Mouse (Mus musculus) ES-Bruce4 (cell line): Measurements from ENCODE around the gene Rfxank. TPM values are rescaled to one million over a fixed set of nuclear protein-coding genes. Genes with fewer than 3 reads are reported as not detected.

ENCODE experiments used
- H3K27ac ChIP-seq: 2 replicates; pipeline ENCODE4 v1.5.1; 2012; ENCODE audit warnings: low read length, inconsistent platforms; ENCODE audit not compliant: insufficient read depth
- H3K27me3 ChIP-seq: 2 replicates; pipeline ENCODE4 v1.6.1; 2012; ENCODE audit warnings: mild to moderate bottlenecking, low read length, inconsistent platforms; ENCODE audit not compliant: control insufficient read depth, poor library complexity, insufficient read depth, severe bottlenecking
- H3K36me3 ChIP-seq: 2 replicates; pipeline ENCODE4 v1.6.1; 2012; ENCODE audit warnings: inconsistent platforms, mild to moderate bottlenecking, low read length, moderate library complexity; ENCODE audit not compliant: control insufficient read depth, poor library complexity, insufficient read depth, severe bottlenecking
- H3K4me1 ChIP-seq: one replicate; pipeline ENCODE4 v1.8.1; 2011; ENCODE audit warnings: low read length; ENCODE audit not compliant: control insufficient read depth, insufficient read depth
- H3K4me3 ChIP-seq: 2 replicates; pipeline ENCODE4 v1.5.1; 2011; ENCODE audit warnings: low read depth, mild to moderate bottlenecking, low read length
- H3K9ac ChIP-seq: 2 replicates; pipeline ENCODE4 v1.6.1; 2012; ENCODE audit warnings: low read depth, mild to moderate bottlenecking, inconsistent platforms; ENCODE audit not compliant: poor library complexity, severe bottlenecking
- H3K9me3 ChIP-seq: replicated peaks from 2 replicates; pipeline ENCODE4 v1.6.1; 2012; ENCODE audit warnings: mild to moderate bottlenecking, low read length, inconsistent platforms; ENCODE audit not compliant: control insufficient read depth, poor library complexity, insufficient read depth, severe bottlenecking
- CTCF ChIP-seq: IDR thresholded peaks from one replicate; pipeline ENCODE4 v1.8.1; 2011; ENCODE audit warnings: low read depth, low read length
- EP300 ChIP-seq: IDR thresholded peaks from 2 replicates; pipeline ENCODE4 v1.6.1; 2011; ENCODE audit warnings: low read depth, low read length; ENCODE audit not compliant: insufficient read depth
- POLR2A ChIP-seq: IDR thresholded peaks from one replicate; pipeline ENCODE4 v1.8.1; 2011; ENCODE audit warnings: low read length; ENCODE audit not compliant: insufficient read depth
- polyA plus RNA-seq: library from polyadenylated mRNA; stranded (reverse); fragments of >200 nt; gene quantifications from 2 replicates; pipeline ENCODE4 v1.2.4, GENCODE M21; 2011; ENCODE audit warnings: low read depth; ENCODE audit not compliant: missing spikeins, insufficient read depth, insufficient read length

Rfxank gene
- polyA plus RNA-seq, 1 experiment = 8.2 TPM

DNA sequence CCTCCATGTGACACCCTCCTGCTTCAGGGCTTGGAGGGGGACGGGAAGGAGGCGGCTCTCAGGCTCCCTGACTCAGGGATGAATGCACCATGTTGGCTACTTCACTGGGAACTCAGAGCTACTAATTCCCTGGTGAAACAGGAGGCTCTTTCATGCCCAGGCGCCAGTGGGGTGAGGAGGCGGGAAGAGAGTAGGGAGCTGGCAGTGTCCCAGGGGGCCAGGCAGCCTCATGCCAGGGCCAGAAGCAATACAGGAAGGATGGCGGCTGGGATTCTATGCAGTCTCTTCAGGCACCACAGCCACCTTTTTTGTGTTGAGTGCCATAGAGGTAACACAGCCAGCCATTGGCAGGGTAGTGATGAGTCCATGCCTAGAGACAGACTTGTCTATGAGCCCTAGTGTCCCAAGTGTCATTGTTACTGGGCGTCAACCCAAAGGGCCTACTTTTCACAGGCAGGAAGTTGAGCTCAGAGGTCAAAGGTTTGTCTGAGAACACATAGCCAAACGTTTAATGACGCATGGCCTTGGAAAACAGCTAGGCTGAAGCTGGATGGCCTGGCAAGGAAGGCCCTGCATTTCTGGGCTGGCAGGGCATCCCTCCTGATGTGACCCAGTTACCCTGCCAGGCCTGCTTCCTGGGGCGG is 9.5 kb downstream of the Rfxank start:
- Histone ChIP-seq H3K9ac (peak overlapping the region; percentile 13), H3K27ac (peak overlapping the region; percentile 70)
- no peak for TF ChIP-seq POLR2A
- no peak for TF ChIP-seq EP300
- TF ChIP-seq CTCF = no peak

GRCm38 (mm10) chr8:70128435-70128834 is 10.5 kb downstream of the Rfxank start:
- H3K9ac ChIP-seq = no peak overlapping the region
- H3K27me3 ChIP-seq = no peaks in the 10 kb centered on the region
- TF ChIP-seq EP300 (no peak), CTCF (no peak), POLR2A (no peak)
- H3K4me1 ChIP-seq = peaks cover 6% of the 10 kb centered on the region
- no peaks in the 10 kb centered on the region for H3K9me3 ChIP-seq
- no peak overlapping the region for H3K27ac ChIP-seq
- H3K4me3 ChIP-seq = no peak overlapping the region
- peaks cover 8% of the 10 kb centered on the region for H3K36me3 ChIP-seq

More for the DNA sequence above, 9.5 kb downstream of the Rfxank start:
- peaks cover 6% of the 10 kb centered on the region for H3K4me1 ChIP-seq
- no peaks in the 10 kb centered on the region for H3K27me3 ChIP-seq
- no peaks in the 10 kb centered on the region for H3K9me3 ChIP-seq
- H3K36me3 ChIP-seq = peaks cover 17% of the 10 kb centered on the region
- H3K4me3 ChIP-seq = peak overlapping the region; percentile 23

DNA sequence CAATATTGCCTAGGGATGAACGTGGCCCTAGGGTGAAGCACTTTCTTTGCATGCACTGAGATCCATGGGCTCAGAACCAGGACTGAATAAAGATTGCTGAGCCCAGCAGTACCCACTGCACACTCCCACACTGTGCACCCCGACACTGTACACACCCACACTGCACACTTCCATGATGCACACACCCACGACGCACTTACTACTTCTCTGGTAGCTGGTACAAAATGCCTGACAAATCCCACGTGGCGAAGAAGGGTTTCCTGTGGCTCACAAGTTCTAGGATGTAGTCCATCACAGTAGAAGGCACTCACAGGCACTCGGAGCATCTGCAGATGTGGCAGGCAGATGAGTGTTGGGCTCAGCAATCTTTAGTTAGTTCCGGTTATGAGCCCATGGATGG is 14.0 kb downstream of the Rfxank start:
- Histone ChIP-seq H3K27ac (no peak overlapping the region), H3K9ac (no peak overlapping the region), H3K9me3 (no peaks in the 10 kb centered on the region), H3K4me3 (no peak overlapping the region), H3K27me3 (no peaks in the 10 kb centered on the region), H3K4me1 (peaks cover 3% of the 10 kb centered on the region), H3K36me3 (no peaks in the 10 kb centered on the region)
- TF ChIP-seq CTCF = no peak
- TF ChIP-seq EP300 = no peak
- no peak for TF ChIP-seq POLR2A

DNA sequence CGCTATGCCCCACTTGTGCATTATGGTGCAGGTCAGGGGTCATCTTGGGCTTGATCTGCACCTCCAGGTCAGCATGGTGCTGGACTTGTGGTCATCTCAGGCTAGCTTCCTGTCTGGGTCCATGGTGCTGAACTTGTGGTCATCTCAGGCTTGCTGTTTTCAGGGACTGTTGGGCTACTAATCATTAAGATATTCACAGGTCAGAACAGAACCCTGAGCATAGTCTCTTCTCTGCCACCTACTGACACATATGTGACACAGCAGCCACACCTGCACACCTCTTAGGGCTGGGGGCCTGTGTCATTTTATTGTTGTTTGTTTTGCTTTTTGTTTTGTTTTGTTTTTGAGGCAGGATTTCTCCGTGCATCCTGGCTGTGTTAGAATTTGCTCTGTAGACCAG is 16.1 kb downstream of the Rfxank start:
- no peaks in the 10 kb centered on the region for H3K36me3 ChIP-seq
- H3K9me3 ChIP-seq = no peaks in the 10 kb centered on the region
- H3K4me1 ChIP-seq = no peaks in the 10 kb centered on the region
- no peak overlapping the region for H3K9ac ChIP-seq
- TF ChIP-seq CTCF (peak; percentile 59), POLR2A (no peak), EP300 (no peak)
- H3K27me3 ChIP-seq = peaks cover 1% of the 10 kb centered on the region; the same call in 1 of the 2 replicates
- H3K27ac ChIP-seq = no peak overlapping the region
- H3K4me3 ChIP-seq = no peak overlapping the region

GRCm38 (mm10) chr8:70120667-70121066 is 18.3 kb downstream of the Rfxank start, which contains the start of gene Ncan:
TSS of gene Ncan (minus strand) at chr8:70120873.
- Histone ChIP-seq H3K9me3 (no peaks in the 10 kb centered on the region), H3K36me3 (no peaks in the 10 kb centered on the region), H3K27ac (no peak within 1 kb of the TSS), H3K4me3 (peak within 1 kb of the TSS; percentile 8; the same call in 1 of the 2 replicates), H3K9ac (peak within 1 kb of the TSS; percentile 16), H3K4me1 (no peaks in the 10 kb centered on the region), H3K27me3 (peaks cover 2% of the 10 kb centered on the region; the same call in 1 of the 2 replicates)
- TF ChIP-seq POLR2A (peak; percentile 48), CTCF (no peak)
